In genomic region chr14:23057228-23057976, GRCm38 (mm10) we compare ENCODE assay signal across 16 mouse cellular contexts.
"Had no signal": no experiment of that assay in that cellular context is flagged by ENCODE, and none has a peak within 500 bp of the region (broad histone marks: within the 10 kb centered on the region; RNA-seq: fewer than 3 reads in every experiment).

No protein-coding gene starts in this region.

- H3K9me3 ChIP-seq: liver, embryonic 13.5 days; liver, embryonic 15.5 days; megakaryocyte, embryonic 14.5 days; midbrain, embryonic 13.5 days; midbrain, embryonic 15.5 days; neural tube, embryonic 12.5 days; stomach, embryonic 15.5 days had no signal

- H3K9ac ChIP-seq: liver, embryonic 13.5 days; liver, embryonic 15.5 days; liver, postnatal 0 days; midbrain, embryonic 13.5 days; midbrain, embryonic 15.5 days; neural tube, embryonic 12.5 days; stomach, embryonic 15.5 days had no signal

- H3K4me2 ChIP-seq: liver, embryonic 11.5 days; liver, embryonic 13.5 days; liver, embryonic 15.5 days; midbrain, embryonic 11.5 days; midbrain, embryonic 13.5 days; midbrain, embryonic 15.5 days; neural tube, embryonic 12.5 days; stomach, embryonic 15.5 days had no signal

- H3K4me1 ChIP-seq: liver, embryonic 13.5 days; liver, embryonic 15.5 days; megakaryocyte, embryonic 14.5 days; midbrain, embryonic 15.5 days; neural tube, embryonic 12.5 days; stomach, embryonic 15.5 days had no signal

- H3K36me3 ChIP-seq: liver, embryonic 13.5 days; liver, embryonic 15.5 days; midbrain, embryonic 13.5 days; midbrain, embryonic 15.5 days; neural tube, embryonic 12.5 days; stomach, embryonic 15.5 days had no signal

- H3K4me3 ChIP-seq: liver, embryonic 13.5 days; liver, embryonic 15.5 days; megakaryocyte, embryonic 14.5 days; midbrain, embryonic 13.5 days; midbrain, embryonic 15.5 days; neural tube, embryonic 12.5 days; stomach, embryonic 15.5 days had no signal

- H3K27ac ChIP-seq: liver, embryonic 13.5 days; liver, embryonic 15.5 days; macrophage; midbrain, embryonic 13.5 days; midbrain, embryonic 15.5 days; neural tube, embryonic 12.5 days; stomach, embryonic 15.5 days; stomach, postnatal 0 days had no signal

- ATAC-seq: liver, postnatal 0 days; midbrain, embryonic 13.5 days; midbrain, embryonic 15.5 days had no signal

- H3K27me3 ChIP-seq: liver, embryonic 13.5 days; liver, embryonic 15.5 days; megakaryocyte, embryonic 14.5 days; midbrain, embryonic 13.5 days; midbrain, embryonic 15.5 days; neural tube, embryonic 12.5 days; stomach, embryonic 15.5 days had no signal

- DNase-seq: liver, embryonic 13.5 days; liver, postnatal 0 days; right cerebral cortex, postnatal 14 days; thymus, adult 18-20 months; thymus, postnatal 14 days; thymus, postnatal 36 days had no signal
